Mouse (Mus musculus) common myeloid progenitor, adult 5-6 weeks (primary cell): Measurements from ENCODE around the gene Cfap54. TPM values are rescaled to one million over a fixed set of nuclear protein-coding genes. Genes with fewer than 3 reads are reported as not detected.

Experiments used
- ATAC-seq: replicated peaks from 2 replicates; pipeline ENCODE4 v1.8.0; 2016; ENCODE audit warnings: low read depth, mild to moderate bottlenecking, moderate TSS enrichment, inconsistent platforms; ENCODE audit not compliant: poor library complexity, severe bottlenecking
- total RNA-seq: library from RNA; stranded (forward); fragments of 200-1000, 187-1606 nt; gene quantifications from 2 replicates; pipeline ENCODE4 v1.2.3, GENCODE M21; 2017

The Cfap54 gene
- total RNA-seq, 1 experiment from 2014 or later: 0.27 TPM

GRCm38 (mm10) chr10:92990576-92990975 is 90.8 kb downstream of the Cfap54 start:
- no peak for ATAC-seq

- no peak for ATAC-seq
Observed at GRCm38 (mm10) chr10:92965134-92965533, 116.3 kb downstream of the Cfap54 start.

GRCm38 (mm10) chr10:92950044-92950443 is 131.4 kb downstream of the Cfap54 start:
- ATAC-seq: no peak

GRCm38 (mm10) chr10:92942848-92943645 is 138.4 kb downstream of the Cfap54 start:
- ATAC-seq: no peak

- ATAC-seq: no peak
Observed at GRCm38 (mm10) chr10:92941616-92942015, 139.8 kb downstream of the Cfap54 start.

- ATAC-seq: no peak
Observed at GRCm38 (mm10) chr10:92937741-92938285, 143.6 kb downstream of the Cfap54 start.

- ATAC-seq: no peak
Observed at GRCm38 (mm10) chr10:92937091-92937490, 144.3 kb downstream of the Cfap54 start.

GRCm38 (mm10) chr10:92934506-92934905 is 146.9 kb downstream of the Cfap54 start:
- ATAC-seq: no peak

GRCm38 (mm10) chr10:92933616-92934015 is 147.8 kb downstream of the Cfap54 start:
- ATAC-seq: no peak

- ATAC-seq: no peak
Observed at GRCm38 (mm10) chr10:92932464-92932863, 149.0 kb downstream of the Cfap54 start.

- ATAC-seq: no peak
Observed at GRCm38 (mm10) chr10:92930036-92930435, 151.4 kb downstream of the Cfap54 start.

GRCm38 (mm10) chr10:92928256-92928655 is 153.2 kb downstream of the Cfap54 start:
- ATAC-seq: no peak

GRCm38 (mm10) chr10:92918551-92918950 is 162.9 kb downstream of the Cfap54 start:
- ATAC-seq: no peak

- no peak for ATAC-seq
Observed at GRCm38 (mm10) chr10:92907246-92907645, 174.2 kb downstream of the Cfap54 start.

- ATAC-seq: no peak
Observed at GRCm38 (mm10) chr10:92888466-92888865, 193.0 kb downstream of the Cfap54 start.

- ATAC-seq: no peak
Observed at GRCm38 (mm10) chr10:92878000-92878399, 203.4 kb downstream of the Cfap54 start.

GRCm38 (mm10) chr10:92840980-92841379 is 240.4 kb downstream of the Cfap54 start:
- 0 out of 2 replicates have a peak, but pooled peaks have one; percentile 39 for ATAC-seq

- no peak for ATAC-seq
Observed at GRCm38 (mm10) chr10:92837572-92837971, 243.8 kb downstream of the Cfap54 start.

- no peak for ATAC-seq
Observed at GRCm38 (mm10) chr10:92837045-92837444, 244.4 kb downstream of the Cfap54 start.

GRCm38 (mm10) chr10:92821499-92821898 is 259.9 kb downstream of the Cfap54 start:
- no peak for ATAC-seq

- no peak for ATAC-seq
Observed at GRCm38 (mm10) chr10:92818190-92818589, 263.2 kb downstream of the Cfap54 start.

GRCm38 (mm10) chr10:92816903-92817302 is 264.5 kb downstream of the Cfap54 start:
- ATAC-seq: no peak
